Mouse (Mus musculus): Measurements from ENCODE around the gene Epn2. TPM values are rescaled to one million over a fixed set of nuclear protein-coding genes. Genes with fewer than 3 reads are reported as not detected.

Epn2 gene
- total RNA-seq, 2 experiments from 2014 or later = 16.2 to 25.9 TPM

GRCm38 (mm10) chr11:61469317-61469917 is 110.1 kb downstream of the Epn2 start:
- no peak for DNase-seq (ENCODE audit: low spot score in 2 of 2)

GRCm38 (mm10) chr11:61468534-61468933 is 111.0 kb downstream of the Epn2 start:
- no peak for DNase-seq (ENCODE audit: low spot score in 2 of 2)

Other genes starting within 250 kb of the Epn2 start
- not detected for gene Slc47a2, start 236.8 kb downstream of the Epn2 start, total RNA-seq (2021)
- gene Slc47a1, start 201.3 kb downstream of the Epn2 start, total RNA-seq (2021) = 1 to 10 TPM in 1 of 2 experiments, under 1 TPM in 1; 0.70 to 1.8 TPM
- gene Rnf112, start 125.6 kb downstream of the Epn2 start, total RNA-seq (2021) = 1 to 10 TPM; 1.2 to 1.3 TPM
- gene Mfap4, start 94.3 kb downstream of the Epn2 start, total RNA-seq (2021) = 1 to 10 TPM; 4.8 to 5.6 TPM
- gene Mapk7, start 85.3 kb downstream of the Epn2 start, total RNA-seq (2021) = 10 to 100 TPM; 15.3 to 16.0 TPM
- gene B9d1, start 74.5 kb downstream of the Epn2 start, total RNA-seq (2021) = 10 to 100 TPM; 14.4 to 14.8 TPM
- gene Grap, start 73.6 kb upstream of the Epn2 start, total RNA-seq (2021) = 1 to 10 TPM; 7.4 to 8.2 TPM
- gene Fam83g, start 104.4 kb upstream of the Epn2 start, total RNA-seq (2021) = 1 to 10 TPM; 1.2 to 1.6 TPM
- not detected for gene Slc5a10, start 141.1 kb upstream of the Epn2 start, total RNA-seq (2021)
- 10 to 100 TPM; 25.1 to 27.9 TPM for gene Prpsap2, start 182.4 kb upstream of the Epn2 start, total RNA-seq (2021)

Measured in adrenal gland, adult 18-20 months (tissue).